Mouse (Mus musculus): ENCODE measurements at regions not wholly inside any gene's neighbourhood (a gene's known extent, or its start where the extent isn't known, plus 50 kb on each side); places are given as distances from the start of the nearest gene placed in this dataset.

- no peak for TF ChIP-seq CTCF (conservative IDR thresholded peaks at IDR 0.05; ENCODE audit: low read length)
- TF ChIP-seq POU5F1 (IDR thresholded peaks at IDR 0.05; ENCODE audit: borderline replicate concordance, low read length): no peak
Observed at GRCm38 (mm10) chr13:72289093-72289501, 325.6 kb upstream of the Irx1 start.
